Mouse (Mus musculus): ENCODE measurements around the gene Ndel1. TPM values are rescaled to one million over a fixed set of nuclear protein-coding genes. Genes with fewer than 3 reads are reported as not detected.

Gene Ndel1
- polyA plus RNA-seq, 1 experiment from 2014 or later = 86.1 TPM

GRCm38 (mm10) chr11:68798258-68798657, 73.4 kb downstream of the Ndel1 start:
- WGBS = 92% methylated on average over 10 of the region's 10 CpGs
- no peak for ATAC-seq (replicated peaks; ENCODE audit: low FRiP score, low read depth)
- Histone ChIP-seq H3K27me3 (ENCODE audit: insufficient read depth, low read length) (no peaks in the 10 kb centered on the region), H3K4me3 (replicated peaks; ENCODE audit: low read depth, low read length) (no peak overlapping the region), H3K36me3 (ENCODE audit: insufficient read depth, low read length) (peaks cover 87% of the 10 kb centered on the region), H3K4me2 (ENCODE audit: low read length) (no peak overlapping the region), H3K9ac (ENCODE audit: low read depth, low read length) (no peak overlapping the region), H3K27ac (no peak overlapping the region), H3K4me1 (replicated peaks; ENCODE audit: insufficient read depth, low read length) (no peaks in the 10 kb centered on the region), H3K9me3 (replicated peaks; ENCODE audit: low read length) (no peaks in the 10 kb centered on the region)
- no peak for TF ChIP-seq CTCF (IDR thresholded peaks at IDR 0.05; ENCODE audit: low read depth)
- no peak for DNase-seq (ENCODE audit: low spot score)

GRCm38 (mm10) chr11:68791794-68792193, 79.9 kb downstream of the Ndel1 start:
- H3K27me3 ChIP-seq (ENCODE audit: insufficient read depth, low read length) = no peaks in the 10 kb centered on the region
- H3K9me3 ChIP-seq (replicated peaks; ENCODE audit: low read length) = no peaks in the 10 kb centered on the region
- 86% methylated on average over 9 of the region's 9 CpGs for WGBS
- H3K36me3 ChIP-seq (ENCODE audit: insufficient read depth, low read length) = peaks cover 89% of the 10 kb centered on the region
- no peak for TF ChIP-seq CTCF (IDR thresholded peaks at IDR 0.05; ENCODE audit: low read depth)
- H3K4me1 ChIP-seq (replicated peaks; ENCODE audit: insufficient read depth, low read length) = no peaks in the 10 kb centered on the region
- H3K4me2 ChIP-seq (ENCODE audit: low read length) = no peak overlapping the region
- no peak overlapping the region for H3K27ac ChIP-seq
- ATAC-seq (replicated peaks; ENCODE audit: low FRiP score, low read depth) (no peak), DNase-seq (ENCODE audit: low spot score) (no peak)
- H3K4me3 ChIP-seq (replicated peaks; ENCODE audit: low read depth, low read length) = no peak overlapping the region
- no peak overlapping the region for H3K9ac ChIP-seq (ENCODE audit: low read depth, low read length)

- Histone ChIP-seq H3K27ac (no peak overlapping the region), H3K4me1 (replicated peaks; ENCODE audit: insufficient read depth, low read length) (no peaks in the 10 kb centered on the region), H3K9ac (ENCODE audit: low read depth, low read length) (no peak overlapping the region), H3K27me3 (ENCODE audit: insufficient read depth, low read length) (no peaks in the 10 kb centered on the region), H3K4me3 (replicated peaks; ENCODE audit: low read depth, low read length) (no peak overlapping the region), H3K36me3 (ENCODE audit: insufficient read depth, low read length) (peaks cover 93% of the 10 kb centered on the region), H3K4me2 (ENCODE audit: low read length) (no peak overlapping the region), H3K9me3 (replicated peaks; ENCODE audit: low read length) (no peaks in the 10 kb centered on the region)
- DNase-seq (ENCODE audit: low spot score) = no peak
- no peak for ATAC-seq (replicated peaks; ENCODE audit: low FRiP score, low read depth)
- WGBS = 87% methylated on average over 10 of the region's 10 CpGs
- TF ChIP-seq CTCF (IDR thresholded peaks at IDR 0.05; ENCODE audit: low read depth) = no peak
These were observed 80.9 kb downstream of the Ndel1 start for GRCm38 (mm10) chr11:68790720-68791119.

- Histone ChIP-seq H3K9ac (ENCODE audit: low read depth, low read length) (no peak overlapping the region), H3K36me3 (ENCODE audit: insufficient read depth, low read length) (peaks cover 92% of the 10 kb centered on the region), H3K4me1 (replicated peaks; ENCODE audit: insufficient read depth, low read length) (no peaks in the 10 kb centered on the region), H3K4me3 (replicated peaks; ENCODE audit: low read depth, low read length) (no peak overlapping the region), H3K27ac (no peak overlapping the region), H3K27me3 (ENCODE audit: insufficient read depth, low read length) (no peaks in the 10 kb centered on the region), H3K4me2 (ENCODE audit: low read length) (no peak overlapping the region), H3K9me3 (replicated peaks; ENCODE audit: low read length) (no peaks in the 10 kb centered on the region)
- no peak for TF ChIP-seq CTCF (IDR thresholded peaks at IDR 0.05; ENCODE audit: low read depth)
- ATAC-seq (replicated peaks; ENCODE audit: low FRiP score, low read depth) = no peak
- no peak for DNase-seq (ENCODE audit: low spot score)
- WGBS = 81% methylated on average over 9 of the region's 9 CpGs
These were observed 84.4 kb downstream of the Ndel1 start for GRCm38 (mm10) chr11:68787222-68787621.

GRCm38 (mm10) chr11:68785813-68786212, 85.8 kb downstream of the Ndel1 start:
- 86% methylated on average over 8 of the region's 8 CpGs for WGBS
- no peak for DNase-seq (ENCODE audit: low spot score)
- no peak for ATAC-seq (replicated peaks; ENCODE audit: low FRiP score, low read depth)
- H3K9ac ChIP-seq (ENCODE audit: low read depth, low read length) = no peak overlapping the region
- H3K36me3 ChIP-seq (ENCODE audit: insufficient read depth, low read length) = peaks cover 90% of the 10 kb centered on the region
- H3K4me3 ChIP-seq (replicated peaks; ENCODE audit: low read depth, low read length) = no peak overlapping the region
- H3K27me3 ChIP-seq (ENCODE audit: insufficient read depth, low read length) = no peaks in the 10 kb centered on the region
- no peaks in the 10 kb centered on the region for H3K4me1 ChIP-seq (replicated peaks; ENCODE audit: insufficient read depth, low read length)
- TF ChIP-seq CTCF (IDR thresholded peaks at IDR 0.05; ENCODE audit: low read depth) = no peak
- H3K4me2 ChIP-seq (ENCODE audit: low read length) = no peak overlapping the region
- H3K27ac ChIP-seq = no peak overlapping the region
- H3K9me3 ChIP-seq (replicated peaks; ENCODE audit: low read length) = no peaks in the 10 kb centered on the region

- Histone ChIP-seq H3K27me3 (ENCODE audit: insufficient read depth, low read length) (no peaks in the 10 kb centered on the region), H3K4me1 (replicated peaks; ENCODE audit: insufficient read depth, low read length) (no peaks in the 10 kb centered on the region), H3K27ac (no peak overlapping the region), H3K4me3 (replicated peaks; ENCODE audit: low read depth, low read length) (no peak overlapping the region), H3K9me3 (replicated peaks; ENCODE audit: low read length) (no peaks in the 10 kb centered on the region), H3K9ac (ENCODE audit: low read depth, low read length) (no peak overlapping the region), H3K4me2 (ENCODE audit: low read length) (no peak overlapping the region), H3K36me3 (ENCODE audit: insufficient read depth, low read length) (peaks cover 70% of the 10 kb centered on the region)
- ATAC-seq (replicated peaks; ENCODE audit: low FRiP score, low read depth) = no peak
- no peak for DNase-seq (ENCODE audit: low spot score)
- TF ChIP-seq CTCF (IDR thresholded peaks at IDR 0.05; ENCODE audit: low read depth) = no peak
- WGBS = 87% methylated on average over 9 of the region's 9 CpGs
These were observed 89.3 kb downstream of the Ndel1 start for GRCm38 (mm10) chr11:68782336-68782735.

GRCm38 (mm10) chr11:68780466-68781114, 91.1 kb downstream of the Ndel1 start:
- 83% methylated on average over 14 of the region's 14 CpGs for WGBS
- no peaks in the 10 kb centered on the region for H3K9me3 ChIP-seq (replicated peaks; ENCODE audit: low read length)
- H3K27ac ChIP-seq = no peak overlapping the region
- H3K4me2 ChIP-seq (ENCODE audit: low read length) = no peak overlapping the region
- DNase-seq (ENCODE audit: low spot score) (no peak), ATAC-seq (replicated peaks; ENCODE audit: low FRiP score, low read depth) (no peak)
- no peaks in the 10 kb centered on the region for H3K4me1 ChIP-seq (replicated peaks; ENCODE audit: insufficient read depth, low read length)
- no peak overlapping the region for H3K4me3 ChIP-seq (replicated peaks; ENCODE audit: low read depth, low read length)
- peaks cover 60% of the 10 kb centered on the region for H3K36me3 ChIP-seq (ENCODE audit: insufficient read depth, low read length)
- H3K27me3 ChIP-seq (ENCODE audit: insufficient read depth, low read length) = no peaks in the 10 kb centered on the region
- H3K9ac ChIP-seq (ENCODE audit: low read depth, low read length) = no peak overlapping the region
- no peak for TF ChIP-seq CTCF (IDR thresholded peaks at IDR 0.05; ENCODE audit: low read depth)

Measured in kidney, postnatal 0 days (tissue).